Mouse (Mus musculus) E14TG2a.4 (cell line): ENCODE results near the gene Bmp2k.

Experiments used
- H3K27me3 ChIP-seq: 2 replicates; pipeline ENCODE4 v1.6.1; 2014; ENCODE audit warnings: low read length, control low read depth; ENCODE audit not compliant: insufficient read depth
- H3K36me3 ChIP-seq: 2 replicates; pipeline ENCODE4 v1.6.1; 2014; ENCODE audit warnings: low read length, control low read depth; ENCODE audit not compliant: insufficient read depth
- H3K4me1 ChIP-seq: replicated peaks from 2 replicates; pipeline ENCODE4 v1.6.1; 2014; ENCODE audit warnings: low read depth, low read length, control low read depth
- H3K4me3 ChIP-seq: replicated peaks from 2 replicates; pipeline ENCODE4 v1.5.1; 2014; ENCODE audit warnings: mild to moderate bottlenecking, low read length
- H3K9me3 ChIP-seq: 2 replicates; pipeline ENCODE4 v1.6.1; 2014; ENCODE audit warnings: low read length, control low read depth
- CTCF ChIP-seq: conservative IDR thresholded peaks from 2 replicates; pipeline ENCODE4 v1.5.1; 2014; ENCODE audit warnings: low read length
- NANOG ChIP-seq: IDR thresholded peaks from 2 replicates; pipeline ENCODE4 v1.6.1; 2014; ENCODE audit warnings: borderline replicate concordance, low read length, mixed read lengths
- POU5F1 ChIP-seq: IDR thresholded peaks from 2 replicates; pipeline ENCODE4 v1.6.1; 2014; ENCODE audit warnings: low read length, borderline replicate concordance

Gene Bmp2k

DNA sequence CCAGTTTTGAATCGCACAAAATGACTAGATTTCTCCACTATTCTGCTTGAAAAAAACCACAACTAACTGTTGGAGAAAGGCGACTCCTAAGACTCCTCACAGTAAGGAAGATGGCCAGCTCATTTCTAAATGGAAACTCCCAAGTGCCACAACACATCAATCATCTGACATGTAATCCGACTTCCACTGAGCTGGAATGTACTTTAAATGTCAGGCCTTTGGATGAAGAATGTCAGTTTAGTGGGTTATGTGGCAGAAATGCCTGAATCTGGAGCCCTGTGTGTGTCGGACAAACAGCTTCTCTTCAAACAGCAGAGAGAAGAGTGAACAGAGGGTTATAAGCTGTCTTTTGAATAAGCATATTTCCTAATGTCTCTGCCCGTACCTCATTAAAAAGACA lies 1.7 kb upstream of the Bmp2k start:
- no peaks in the 10 kb centered on the region for H3K9me3 ChIP-seq
- H3K27me3 ChIP-seq: peaks cover 28% of the 10 kb centered on the region
- H3K4me1 ChIP-seq: peaks cover 18% of the 10 kb centered on the region
- no peak overlapping the region for H3K4me3 ChIP-seq
- no peak for TF ChIP-seq CTCF
- TF ChIP-seq NANOG: no peak
- no peak for TF ChIP-seq POU5F1
- no peaks in the 10 kb centered on the region for H3K36me3 ChIP-seq

DNA sequence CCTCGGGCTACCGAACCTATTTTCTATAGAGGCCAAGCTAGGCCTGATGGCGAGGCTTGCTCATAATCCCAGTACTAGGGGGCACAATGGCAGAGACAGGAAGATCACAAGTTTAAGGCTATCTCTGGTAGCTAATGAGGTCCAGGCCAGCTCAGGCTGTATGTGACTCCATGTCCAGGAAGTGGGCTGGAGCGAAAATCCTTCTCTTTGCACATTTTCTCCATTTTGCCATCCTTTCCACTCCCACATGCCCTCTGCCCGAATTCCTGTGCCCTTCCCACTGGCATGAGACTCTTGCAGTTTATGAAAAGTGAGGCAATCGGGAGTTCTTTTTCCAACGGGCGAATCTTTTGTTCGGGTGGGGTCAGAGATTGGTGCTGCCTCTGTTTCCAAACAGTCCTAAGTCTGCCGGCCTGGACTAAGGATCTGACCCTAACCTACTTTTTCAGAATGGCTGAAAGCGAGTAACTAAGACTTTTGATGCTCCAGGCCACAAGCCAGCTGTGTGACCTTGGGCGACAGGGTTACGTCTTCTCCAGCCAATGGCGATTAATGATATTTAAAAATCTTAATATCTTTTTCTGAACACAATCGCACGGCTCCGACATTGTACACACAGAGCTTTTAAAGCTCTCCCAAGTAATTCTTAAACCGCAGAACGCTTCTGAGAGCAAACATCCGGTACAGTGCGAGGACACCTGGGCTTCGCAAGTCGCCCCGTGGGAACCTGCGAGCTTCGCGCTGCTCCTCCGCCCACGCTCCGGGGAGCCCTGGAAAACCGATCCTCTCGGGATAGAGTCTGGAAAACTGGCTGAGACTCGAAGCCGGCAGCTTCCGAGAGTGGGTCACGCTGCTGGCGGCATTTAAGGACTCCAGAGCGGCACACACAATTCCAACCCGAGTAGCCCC lies 834 bp upstream of the Bmp2k start:
- H3K36me3 ChIP-seq: no peaks in the 10 kb centered on the region
- H3K4me3 ChIP-seq: peak overlapping the region; percentile 84
- peaks cover 18% of the 10 kb centered on the region for H3K4me1 ChIP-seq
- TF ChIP-seq NANOG (no peak), CTCF (no peak), POU5F1 (no peak)
- peaks cover 28% of the 10 kb centered on the region for H3K27me3 ChIP-seq
- H3K9me3 ChIP-seq: no peaks in the 10 kb centered on the region

GRCm38 (mm10) chr5:96997802-96998565 lies 495 bp downstream of the Bmp2k start:
- TF ChIP-seq CTCF: no peak
- TF ChIP-seq POU5F1: no peak
- Histone ChIP-seq H3K9me3 (no peaks in the 10 kb centered on the region), H3K4me1 (peaks cover 18% of the 10 kb centered on the region), H3K4me3 (peak overlapping the region; percentile 84), H3K27me3 (peaks cover 28% of the 10 kb centered on the region), H3K36me3 (no peaks in the 10 kb centered on the region)

DNA sequence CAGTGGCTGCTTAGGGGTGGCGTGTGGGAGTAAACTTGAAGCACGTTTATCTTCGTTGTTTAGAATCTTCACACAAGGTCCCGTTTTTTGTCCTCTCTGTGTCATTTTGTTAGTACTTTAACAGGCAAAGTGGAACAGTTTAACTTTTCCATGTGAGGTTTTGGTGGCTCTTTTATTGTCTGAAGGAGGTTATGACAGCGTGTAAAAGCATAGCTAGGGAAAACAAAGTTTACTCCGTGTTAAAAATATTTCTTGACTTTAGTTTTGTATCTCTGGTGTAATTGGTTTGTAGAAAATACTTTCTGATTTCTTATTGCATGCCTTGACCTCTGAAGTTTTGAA lies 1.0 kb downstream of the Bmp2k start:
- H3K27me3 ChIP-seq: peaks cover 28% of the 10 kb centered on the region
- peaks cover 18% of the 10 kb centered on the region for H3K4me1 ChIP-seq
- H3K36me3 ChIP-seq: no peaks in the 10 kb centered on the region
- no peaks in the 10 kb centered on the region for H3K9me3 ChIP-seq
- no peak for TF ChIP-seq POU5F1
- TF ChIP-seq CTCF: no peak
- no peak for TF ChIP-seq NANOG
- peak overlapping the region; percentile 84 for H3K4me3 ChIP-seq

DNA sequence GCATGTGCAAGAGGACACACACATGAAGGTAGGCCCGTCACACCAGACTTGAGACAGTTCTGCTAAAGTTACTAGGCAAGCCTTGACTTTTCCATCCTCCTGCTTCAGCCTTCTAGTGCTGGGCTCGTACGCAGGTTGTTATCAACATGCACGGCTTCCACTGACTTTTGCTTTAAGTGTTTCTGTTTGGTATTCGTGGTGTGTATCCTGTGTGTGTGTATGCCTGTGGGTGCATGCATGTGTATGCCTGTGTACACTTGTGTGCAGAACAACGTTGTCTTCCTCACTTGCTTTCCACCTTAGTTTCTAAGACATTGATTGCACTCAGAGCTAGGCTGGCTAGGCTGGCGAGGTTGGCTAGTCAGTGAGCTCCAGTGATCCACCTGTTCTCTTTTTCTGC lies 2.1 kb downstream of the Bmp2k start:
- no peaks in the 10 kb centered on the region for H3K9me3 ChIP-seq
- H3K27me3 ChIP-seq: peaks cover 25% of the 10 kb centered on the region
- no peaks in the 10 kb centered on the region for H3K36me3 ChIP-seq
- no peak overlapping the region for H3K4me3 ChIP-seq
- TF ChIP-seq POU5F1: no peak
- no peak for TF ChIP-seq NANOG
- TF ChIP-seq CTCF: no peak
- peaks cover 24% of the 10 kb centered on the region for H3K4me1 ChIP-seq

DNA sequence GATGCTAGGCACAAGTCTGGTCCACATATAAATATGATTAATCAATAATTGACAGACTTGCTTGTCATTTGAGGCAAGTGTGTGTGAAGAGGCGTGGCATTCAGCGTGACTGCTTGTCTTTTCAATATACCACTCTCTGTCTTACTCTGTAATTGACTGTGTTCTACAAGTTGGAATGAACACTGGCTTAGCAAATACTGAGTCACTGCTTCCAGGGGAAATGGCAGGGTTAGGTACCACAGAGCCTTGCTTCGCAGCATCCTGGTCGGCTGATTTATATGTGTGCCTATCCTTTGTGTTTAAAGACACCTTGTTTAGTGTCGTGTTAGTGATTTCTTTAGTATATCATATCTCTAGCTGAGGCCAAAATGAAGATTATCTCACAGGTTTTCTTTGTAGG lies 3.0 kb downstream of the Bmp2k start:
- H3K4me3 ChIP-seq: no peak overlapping the region
- TF ChIP-seq NANOG: no peak
- TF ChIP-seq CTCF: no peak
- no peak for TF ChIP-seq POU5F1
- H3K36me3 ChIP-seq: no peaks in the 10 kb centered on the region
- H3K27me3 ChIP-seq: peaks cover 24% of the 10 kb centered on the region
- H3K9me3 ChIP-seq: no peaks in the 10 kb centered on the region
- peaks cover 27% of the 10 kb centered on the region for H3K4me1 ChIP-seq

DNA sequence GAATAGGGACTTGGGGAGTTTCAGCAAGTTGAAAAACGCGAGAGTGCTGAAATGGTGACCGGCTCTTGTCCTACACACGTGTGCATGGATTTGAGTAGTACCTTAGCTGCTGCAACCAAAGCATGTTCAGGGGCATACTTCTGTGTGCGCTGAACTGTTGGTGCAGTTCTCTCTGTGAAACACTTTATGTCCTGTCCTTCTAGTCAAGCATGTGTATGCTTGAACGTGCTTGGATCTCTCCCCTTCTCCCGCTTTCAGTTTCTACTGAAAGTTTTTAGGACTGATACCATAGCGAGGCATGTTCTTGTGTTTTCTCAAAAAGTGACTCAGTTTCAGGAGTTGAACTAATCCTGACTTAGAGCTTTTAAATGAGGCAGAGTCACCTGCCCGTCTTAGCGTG lies 3.7 kb downstream of the Bmp2k start:
- Histone ChIP-seq H3K36me3 (no peaks in the 10 kb centered on the region), H3K4me3 (no peak overlapping the region), H3K4me1 (peaks cover 21% of the 10 kb centered on the region), H3K9me3 (no peaks in the 10 kb centered on the region), H3K27me3 (peaks cover 22% of the 10 kb centered on the region)
- TF ChIP-seq NANOG (no peak), POU5F1 (no peak), CTCF (no peak)

- H3K36me3 ChIP-seq: no peaks in the 10 kb centered on the region
- no peaks in the 10 kb centered on the region for H3K9me3 ChIP-seq
- no peak overlapping the region for H3K4me3 ChIP-seq
- H3K4me1 ChIP-seq: peaks cover 16% of the 10 kb centered on the region
- TF ChIP-seq CTCF (no peak), POU5F1 (no peak), NANOG (no peak)
- H3K27me3 ChIP-seq: peaks cover 18% of the 10 kb centered on the region
These were observed 4.1 kb downstream of the Bmp2k start for GRCm38 (mm10) chr5:97001571-97001970.

- Histone ChIP-seq H3K4me3 (no peak overlapping the region), H3K27me3 (peaks cover 17% of the 10 kb centered on the region), H3K36me3 (no peaks in the 10 kb centered on the region), H3K9me3 (no peaks in the 10 kb centered on the region), H3K4me1 (peaks cover 12% of the 10 kb centered on the region; the same call in 1 of the 2 replicates)
- no peak for TF ChIP-seq CTCF
- TF ChIP-seq POU5F1: no peak
- no peak for TF ChIP-seq NANOG
These were observed 4.8 kb downstream of the Bmp2k start for GRCm38 (mm10) chr5:97002336-97002735.
